22 mouse cellular contexts compared by ENCODE assay signal in the genomic region with DNA sequence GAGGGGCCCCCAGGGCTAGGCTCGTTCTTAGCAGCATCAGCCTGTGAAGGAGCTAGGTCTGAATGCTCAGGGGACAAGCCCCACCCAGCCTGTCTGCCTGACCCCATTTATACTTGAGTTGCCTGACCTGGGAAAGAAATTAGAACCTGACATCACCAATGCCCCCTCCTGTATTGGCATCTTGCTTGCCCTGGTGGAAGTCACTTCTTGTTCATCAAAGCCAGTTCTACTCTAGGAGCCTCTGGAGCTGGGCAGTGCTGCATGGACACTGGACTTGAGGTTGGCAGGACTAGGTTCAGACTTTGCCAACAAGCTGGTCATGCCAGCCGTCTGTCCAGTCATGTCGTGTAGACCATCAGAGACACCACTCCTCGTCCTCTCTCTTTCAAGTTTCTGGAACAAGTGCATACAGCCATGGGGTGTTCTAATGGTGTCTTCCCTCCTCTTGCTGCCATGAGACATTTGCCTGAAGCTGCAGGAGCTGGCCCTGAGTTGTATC.
"Had no signal": no experiment of that assay in that cellular context is flagged by ENCODE, and none has a peak within 500 bp of the region (broad histone marks: within the 10 kb centered on the region; RNA-seq: fewer than 3 reads in every experiment).

No protein-coding gene starts in this region.

- DNase-seq: gastrocnemius, postnatal 14 days; gastrocnemius, postnatal 36 days; heart, postnatal 10 days; kidney, adult 11 months; kidney, adult 2 months; kidney, adult 9 months; kidney, postnatal 14 days; kidney, postnatal 36 days; layer of hippocampus, adult 9-11 months; layer of hippocampus, postnatal 36 days; left cerebral cortex, postnatal 4 days; lung, adult 18-20 months had no signal

- H3K4me1 ChIP-seq: hindbrain, embryonic 15.5 days had no signal

- H3K36me3 ChIP-seq: heart, embryonic 12.5 days; hindbrain, embryonic 13.5 days; hindbrain, embryonic 15.5 days; kidney, embryonic 15.5 days; limb, embryonic 13.5 days; limb, embryonic 15.5 days; liver, embryonic 12.5 days had no signal

- H3K9me3 ChIP-seq: heart, embryonic 12.5 days; hindbrain, embryonic 13.5 days; hindbrain, embryonic 15.5 days; kidney, embryonic 15.5 days; limb, embryonic 13.5 days; limb, embryonic 15.5 days; liver, embryonic 12.5 days had no signal

- H3K27me3 ChIP-seq: hindbrain, embryonic 13.5 days; hindbrain, embryonic 15.5 days had no signal

- H3K4me3 ChIP-seq: heart, embryonic 12.5 days; hindbrain, embryonic 13.5 days; hindbrain, embryonic 15.5 days; kidney, embryonic 15.5 days; limb, embryonic 13.5 days; limb, embryonic 15.5 days; liver, embryonic 12.5 days had no signal

- H3K27ac ChIP-seq: hindbrain, embryonic 13.5 days; hindbrain, embryonic 15.5 days; hindbrain, postnatal 0 days; kidney, embryonic 15.5 days; kidney, postnatal 0 days; limb, embryonic 13.5 days; limb, embryonic 15.5 days; liver, embryonic 12.5 days; liver, embryonic 14.5 days had no signal
